Mouse (Mus musculus): ENCODE measurements at regions not wholly inside any gene's neighbourhood (a gene's known extent, or its start where the extent isn't known, plus 50 kb on each side); places are given as distances from the start of the nearest gene placed in this dataset.

GRCm38 (mm10) chr6:15625910-15626564 lies 94.4 kb upstream of the Mdfic start:
- Histone ChIP-seq H3K9ac (replicated peaks; ENCODE audit: low read depth, low read length) (no peak overlapping the region), H3K27ac (ENCODE audit: low read depth, low read length) (no peak overlapping the region), H3K27me3 (ENCODE audit: control insufficient read depth, insufficient read depth, low read length) (no peaks in the 10 kb centered on the region), H3K4me1 (ENCODE audit: control insufficient read depth, insufficient read depth, low read length) (no peaks in the 10 kb centered on the region), H3K4me2 (ENCODE audit: low read depth, low read length) (no peak overlapping the region), H3K36me3 (ENCODE audit: control insufficient read depth, insufficient read depth, low read length) (no peaks in the 10 kb centered on the region), H3K9me3 (ENCODE audit: control insufficient read depth, low read length) (no peaks in the 10 kb centered on the region), H3K4me3 (ENCODE audit: low read depth, low read length) (no peak overlapping the region)
- 87% methylated on average over 3 of the region's 3 CpGs for WGBS
- no peak for ATAC-seq (ENCODE audit: low read depth)

- no peaks in the 10 kb centered on the region for H3K27me3 ChIP-seq (ENCODE audit: control insufficient read depth, insufficient read depth, low read length)
- no peak for ATAC-seq (ENCODE audit: low read depth)
- no peak overlapping the region for H3K9ac ChIP-seq (replicated peaks; ENCODE audit: low read depth, low read length)
- no peaks in the 10 kb centered on the region for H3K36me3 ChIP-seq (ENCODE audit: control insufficient read depth, insufficient read depth, low read length)
- 76% methylated on average over 14 of the region's 14 CpGs for WGBS
- H3K27ac ChIP-seq (ENCODE audit: low read depth, low read length), result no peak overlapping the region
- H3K4me2 ChIP-seq (ENCODE audit: low read depth, low read length), result no peak overlapping the region
- H3K4me1 ChIP-seq (ENCODE audit: control insufficient read depth, insufficient read depth, low read length), result no peaks in the 10 kb centered on the region
- no peaks in the 10 kb centered on the region for H3K9me3 ChIP-seq (ENCODE audit: control insufficient read depth, low read length)
- H3K4me3 ChIP-seq (ENCODE audit: low read depth, low read length), result no peak overlapping the region
Measured at GRCm38 (mm10) chr6:15638548-15638947, 81.9 kb upstream of the Mdfic start.

- H3K27me3 ChIP-seq (ENCODE audit: control insufficient read depth, insufficient read depth, low read length), result no peaks in the 10 kb centered on the region
- no peak; the same call in 1 of the 2 replicates for ATAC-seq (ENCODE audit: low read depth)
- H3K9me3 ChIP-seq (ENCODE audit: control insufficient read depth, low read length), result no peaks in the 10 kb centered on the region
- no peak overlapping the region for H3K4me2 ChIP-seq (ENCODE audit: low read depth, low read length)
- no peaks in the 10 kb centered on the region for H3K4me1 ChIP-seq (ENCODE audit: control insufficient read depth, insufficient read depth, low read length)
- H3K9ac ChIP-seq (replicated peaks; ENCODE audit: low read depth, low read length), result no peak overlapping the region
- H3K36me3 ChIP-seq (ENCODE audit: control insufficient read depth, insufficient read depth, low read length), result no peaks in the 10 kb centered on the region
- 11% methylated on average over 4 of the region's 4 CpGs for WGBS
- no peak overlapping the region for H3K27ac ChIP-seq (ENCODE audit: low read depth, low read length)
- H3K4me3 ChIP-seq (ENCODE audit: low read depth, low read length), result no peak overlapping the region
Measured at GRCm38 (mm10) chr6:15639378-15639777, 81.1 kb upstream of the Mdfic start.

- H3K9ac ChIP-seq (replicated peaks; ENCODE audit: low read depth, low read length), result no peak overlapping the region
- no peaks in the 10 kb centered on the region for H3K9me3 ChIP-seq (ENCODE audit: control insufficient read depth, low read length)
- ATAC-seq (ENCODE audit: low read depth), result no peak
- no peak overlapping the region for H3K4me3 ChIP-seq (ENCODE audit: low read depth, low read length)
- H3K27me3 ChIP-seq (ENCODE audit: control insufficient read depth, insufficient read depth, low read length), result no peaks in the 10 kb centered on the region
- H3K36me3 ChIP-seq (ENCODE audit: control insufficient read depth, insufficient read depth, low read length), result no peaks in the 10 kb centered on the region
- no peaks in the 10 kb centered on the region for H3K4me1 ChIP-seq (ENCODE audit: control insufficient read depth, insufficient read depth, low read length)
- no peak overlapping the region for H3K4me2 ChIP-seq (ENCODE audit: low read depth, low read length)
- H3K27ac ChIP-seq (ENCODE audit: low read depth, low read length), result no peak overlapping the region
- 32% methylated on average over 5 of the region's 5 CpGs for WGBS
Measured at GRCm38 (mm10) chr6:15639809-15640479, 80.5 kb upstream of the Mdfic start.

GRCm38 (mm10) chr6:15644311-15644710 lies 76.2 kb upstream of the Mdfic start:
- ATAC-seq (ENCODE audit: low read depth), result no peak
- H3K4me3 ChIP-seq (ENCODE audit: low read depth, low read length), result no peak overlapping the region
- H3K36me3 ChIP-seq (ENCODE audit: control insufficient read depth, insufficient read depth, low read length), result no peaks in the 10 kb centered on the region
- H3K27me3 ChIP-seq (ENCODE audit: control insufficient read depth, insufficient read depth, low read length), result no peaks in the 10 kb centered on the region
- H3K9ac ChIP-seq (replicated peaks; ENCODE audit: low read depth, low read length), result no peak overlapping the region
- H3K4me2 ChIP-seq (ENCODE audit: low read depth, low read length), result no peak overlapping the region
- H3K9me3 ChIP-seq (ENCODE audit: control insufficient read depth, low read length), result no peaks in the 10 kb centered on the region
- H3K4me1 ChIP-seq (ENCODE audit: control insufficient read depth, insufficient read depth, low read length), result no peaks in the 10 kb centered on the region
- no peak overlapping the region for H3K27ac ChIP-seq (ENCODE audit: low read depth, low read length)

- Histone ChIP-seq H3K4me3 (ENCODE audit: low read depth, low read length) (no peak overlapping the region), H3K9ac (replicated peaks; ENCODE audit: low read depth, low read length) (no peak overlapping the region), H3K4me1 (ENCODE audit: control insufficient read depth, insufficient read depth, low read length) (no peaks in the 10 kb centered on the region), H3K9me3 (ENCODE audit: control insufficient read depth, low read length) (no peaks in the 10 kb centered on the region), H3K27me3 (ENCODE audit: control insufficient read depth, insufficient read depth, low read length) (no peaks in the 10 kb centered on the region), H3K27ac (ENCODE audit: low read depth, low read length) (no peak overlapping the region), H3K4me2 (ENCODE audit: low read depth, low read length) (no peak overlapping the region), H3K36me3 (ENCODE audit: control insufficient read depth, insufficient read depth, low read length) (no peaks in the 10 kb centered on the region)
- no peak for ATAC-seq (ENCODE audit: low read depth)
- 90% methylated on average over 2 of the region's 2 CpGs for WGBS
Measured at GRCm38 (mm10) chr6:15647499-15647898, 73.0 kb upstream of the Mdfic start.

Data from neural tube, embryonic 14.5 days (tissue).